Mouse (Mus musculus) left cerebral cortex, adult 8-10 months (tissue): Measurements from ENCODE around the gene Scamp5. TPM values are rescaled to one million over a fixed set of nuclear protein-coding genes. Genes with fewer than 3 reads are reported as not detected.
A peak's percentile ranks its signal among the peaks of the same experiment; 100 is the strongest.

Source experiments
- DNase-seq, 2 experiments: peaks; one replicate each; pipeline ENCODE4 v3.0.0; 2022; ENCODE audit warnings: low spot score in 2 of 2
- total RNA-seq, 4 experiments: library from RNA; stranded (reverse); gene quantifications; 2 replicates each; pipeline ENCODE4 v1.2.4; 2022

Gene Scamp5
- total RNA-seq, result 100 to 1,000 TPM; 371 to 387 (median 384) TPM

DNA sequence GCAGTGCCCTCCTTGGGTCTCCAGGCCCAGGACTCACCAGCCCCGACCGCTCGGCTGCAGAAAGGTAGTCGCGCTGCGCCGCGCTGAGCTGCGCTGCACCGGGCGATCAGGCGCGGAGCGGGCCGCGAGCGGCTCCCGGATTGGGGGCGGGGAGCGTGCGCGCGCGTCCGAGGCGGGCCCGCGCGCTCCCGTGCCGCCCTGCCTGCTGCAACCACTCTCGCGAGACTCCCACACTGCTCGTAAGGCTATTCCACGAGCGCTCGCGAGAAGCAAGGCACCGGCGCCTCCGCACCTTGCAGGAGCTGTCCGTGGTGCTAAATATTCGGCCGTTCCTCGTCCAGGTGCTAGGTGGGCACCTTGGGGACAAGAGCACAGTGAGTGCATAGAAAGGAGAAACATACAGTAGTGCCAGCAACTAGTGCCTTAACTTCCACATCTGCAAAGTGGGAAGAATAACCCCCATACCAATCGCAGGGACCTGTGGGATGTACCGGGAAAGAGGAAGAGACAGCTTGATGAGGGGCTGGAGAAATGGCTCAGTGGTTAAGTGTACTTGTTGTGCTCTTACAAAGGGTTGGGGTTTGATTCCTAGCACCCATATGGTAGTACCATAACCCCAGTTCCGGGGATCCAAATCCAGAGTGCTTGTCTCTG lies at the start of gene Scamp5:
TSS of gene Scamp5 (minus strand) at position 165 of the 654 bp plus-strand sequence.
- peak; percentile 75 to 91 for DNase-seq

DNA sequence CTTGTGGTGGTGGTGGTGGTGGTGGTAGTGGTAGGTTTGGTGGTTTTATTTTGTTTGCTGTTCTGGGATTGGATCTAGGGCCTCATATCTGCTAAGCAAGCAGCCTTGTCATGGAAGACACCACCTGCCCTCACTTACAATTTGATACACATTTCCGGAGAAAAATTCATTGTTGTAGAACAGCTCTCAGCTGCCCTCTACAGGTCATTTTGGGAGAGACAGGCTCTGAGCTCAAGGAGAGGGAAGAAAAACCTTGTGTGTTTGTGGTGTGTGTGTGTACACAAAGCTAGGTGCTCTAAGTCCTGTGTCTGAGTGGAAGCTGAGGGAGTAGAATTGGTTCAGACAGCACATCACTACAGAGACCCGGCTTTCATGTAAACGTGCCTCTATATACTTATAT lies 49.3 kb upstream of the Scamp5 start:
- DNase-seq, result peak in 1 of 2 experiments; percentile 60

DNA sequence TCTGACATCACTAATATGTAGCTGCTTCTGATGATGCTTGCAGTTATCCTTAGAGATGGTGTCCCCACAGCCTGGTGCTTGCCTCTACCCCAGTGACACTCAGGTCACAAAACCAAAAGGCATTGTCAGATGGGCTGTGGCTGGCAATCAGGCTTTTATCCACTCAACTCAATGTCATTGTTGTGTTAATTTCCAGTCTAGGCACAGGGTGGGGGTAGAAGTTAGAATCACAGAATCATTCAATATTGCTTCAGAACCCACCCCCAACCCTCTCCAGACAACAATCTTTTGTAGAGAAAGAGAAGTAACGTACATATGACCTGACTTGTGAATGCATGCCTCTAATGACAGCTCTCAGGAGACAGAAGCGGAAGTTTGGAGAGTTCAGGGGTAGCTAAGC lies 42.7 kb upstream of the Scamp5 start:
- no peak for DNase-seq

DNA sequence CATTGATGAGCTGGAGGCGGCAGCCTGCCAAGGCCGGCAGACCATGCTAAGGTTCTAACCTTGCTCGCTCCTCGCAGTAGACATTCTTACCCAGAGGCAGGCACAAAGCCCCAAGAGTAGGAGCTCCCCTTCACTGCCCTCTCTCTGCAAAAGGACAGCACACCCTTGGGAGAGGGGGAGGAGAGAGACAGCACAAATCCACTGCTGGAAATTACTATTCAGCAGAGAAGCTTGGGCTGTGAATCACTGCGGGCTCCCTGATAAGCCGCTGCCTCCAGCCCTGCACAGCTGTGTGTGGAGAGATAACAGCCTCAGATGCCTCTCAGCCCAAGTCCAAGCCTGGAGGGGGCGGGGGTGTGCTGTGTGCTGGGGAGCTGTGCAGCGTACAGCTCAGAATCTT lies 37.8 kb upstream of the Scamp5 start:
- DNase-seq, result peak; percentile 50 to 66

DNA sequence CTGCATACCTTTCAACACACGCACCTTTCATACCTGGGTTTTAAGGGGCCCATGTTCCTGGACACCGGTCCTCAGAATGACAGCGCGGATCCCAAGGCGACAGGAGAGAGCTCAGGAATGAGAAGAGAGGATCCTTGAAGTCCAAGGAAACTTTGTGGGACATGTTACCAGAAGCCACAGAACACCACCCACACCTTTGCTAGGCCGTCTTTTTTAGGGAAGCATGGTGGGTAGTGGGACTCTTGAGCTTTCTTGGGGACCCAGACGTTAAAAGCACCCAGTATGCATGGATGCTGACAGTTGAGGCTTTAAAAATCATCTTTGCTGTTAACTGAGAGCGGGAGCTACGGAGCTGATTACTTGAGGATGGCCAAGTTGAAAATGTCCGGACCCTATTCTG lies 37.0 kb upstream of the Scamp5 start:
- DNase-seq, result no peak

GRCm38 (mm10) chr9:57504381-57504700 lies 36.5 kb upstream of the Scamp5 start:
- DNase-seq, result peak in 1 of 2 experiments; percentile 45

DNA sequence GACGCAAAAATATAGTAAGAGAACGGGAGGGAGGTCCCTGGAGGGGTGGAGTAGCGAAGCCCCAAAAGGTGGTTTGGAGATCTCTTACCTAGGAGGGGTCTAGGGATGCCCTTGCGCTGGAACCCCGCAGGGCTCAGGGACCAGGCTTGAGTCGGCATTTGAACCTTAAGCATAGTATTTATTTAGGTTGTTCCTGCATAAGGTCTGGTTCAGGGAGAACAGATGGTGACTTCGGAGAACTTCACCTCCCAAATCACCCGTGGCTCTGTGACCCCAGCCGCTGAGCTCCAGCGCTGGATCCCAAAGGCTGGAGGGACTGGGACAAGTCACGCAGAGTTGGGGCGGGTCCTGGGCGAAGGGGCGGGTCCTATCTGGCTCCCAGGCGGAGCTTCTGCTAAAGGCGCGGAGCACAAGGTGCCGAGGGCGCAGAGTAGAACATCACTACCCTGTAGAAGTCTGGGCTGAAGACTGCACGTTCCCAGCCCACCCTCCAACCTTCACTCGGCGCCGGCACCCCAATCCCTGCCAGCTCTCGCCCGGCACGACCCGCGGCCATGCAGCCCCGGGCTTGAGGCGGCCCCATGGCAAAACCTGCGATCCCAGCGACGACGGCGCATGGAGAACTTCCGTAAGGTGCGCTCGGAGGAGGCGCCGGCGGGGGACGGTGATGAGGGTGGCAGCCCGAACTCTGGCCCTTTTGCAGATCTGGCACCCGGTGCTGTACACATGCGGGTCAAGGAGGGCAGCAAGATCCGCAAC lies 35.9 kb upstream of the Scamp5 start, which contains the start of gene Rpp25:
TSS of gene Rpp25 (plus strand) at position 405 of the 759 bp plus-strand sequence.
- peak; percentile 56 to 62 for DNase-seq

- peak in 1 of 2 experiments; percentile 41 for DNase-seq
These were observed 35.2 kb upstream of the Scamp5 start for GRCm38 (mm10) chr9:57502911-57503621.

DNA sequence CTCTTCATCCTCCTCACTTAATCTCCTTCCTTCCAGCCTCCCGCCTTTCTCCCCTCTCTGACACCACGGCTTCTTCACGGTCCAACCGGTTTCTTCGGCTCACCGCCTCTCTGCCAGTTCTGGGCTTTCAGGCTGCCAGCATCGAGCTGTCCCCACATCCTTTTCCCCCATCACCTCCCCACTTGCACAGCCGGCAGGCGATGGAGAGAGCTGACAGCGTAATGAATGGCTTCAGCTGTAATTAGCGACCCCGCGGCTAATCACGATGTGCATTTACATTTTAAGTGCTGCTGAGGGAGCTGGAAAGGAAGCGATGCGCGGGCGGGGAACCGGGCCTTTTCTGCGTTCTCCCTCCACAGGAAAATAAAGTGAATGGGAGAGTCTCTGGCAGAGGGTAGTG lies 34.0 kb upstream of the Scamp5 start:
- peak in 1 of 2 experiments; percentile 40 for DNase-seq

GRCm38 (mm10) chr9:57501452-57501851 lies 33.6 kb upstream of the Scamp5 start:
- no peak for DNase-seq

- no peak for DNase-seq
These were observed 30.7 kb upstream of the Scamp5 start for GRCm38 (mm10) chr9:57498536-57498935.

DNA sequence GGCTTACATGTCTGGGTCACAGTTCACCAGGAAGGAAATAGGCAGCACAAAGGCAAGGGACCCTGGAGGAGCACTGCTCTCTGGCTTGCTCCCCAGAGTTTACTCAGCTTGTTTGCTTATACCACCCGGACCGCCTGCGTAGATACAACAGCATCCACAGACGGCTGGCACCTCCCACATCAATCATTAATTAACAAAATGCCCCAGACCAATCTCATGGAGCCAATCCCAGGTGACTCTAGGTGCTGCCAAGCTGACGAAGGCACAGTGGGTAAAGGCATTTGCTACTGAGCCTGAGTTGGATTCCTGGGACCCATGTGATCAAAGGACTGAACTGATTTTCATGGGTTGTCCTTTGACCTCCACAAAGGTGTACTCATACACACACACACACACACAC lies 29.4 kb upstream of the Scamp5 start:
- DNase-seq, result no peak

GRCm38 (mm10) chr9:57494970-57495369 lies 27.1 kb upstream of the Scamp5 start:
- no peak for DNase-seq

- no peak for DNase-seq
These were observed 25.7 kb upstream of the Scamp5 start for GRCm38 (mm10) chr9:57493532-57493931.

DNA sequence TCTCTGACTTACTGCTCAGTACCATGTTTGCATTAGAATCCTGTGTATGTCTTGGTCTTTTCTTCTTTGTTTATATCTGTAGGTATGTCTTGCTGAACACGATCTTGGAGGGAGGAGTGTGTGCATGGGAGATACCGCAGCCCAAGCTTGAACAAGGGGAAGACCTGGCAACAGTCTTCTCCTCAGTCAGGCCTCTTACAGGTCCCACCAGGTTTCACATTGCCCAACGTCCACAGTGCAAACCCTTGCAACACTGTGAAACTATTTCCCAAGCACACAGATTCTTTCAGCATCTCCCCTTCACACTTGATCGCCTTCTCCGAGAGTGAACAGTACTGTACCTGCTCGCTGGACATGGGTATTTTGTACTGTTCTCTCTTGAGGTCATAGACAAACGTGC lies 19.9 kb upstream of the Scamp5 start:
- DNase-seq, result no peak

DNA sequence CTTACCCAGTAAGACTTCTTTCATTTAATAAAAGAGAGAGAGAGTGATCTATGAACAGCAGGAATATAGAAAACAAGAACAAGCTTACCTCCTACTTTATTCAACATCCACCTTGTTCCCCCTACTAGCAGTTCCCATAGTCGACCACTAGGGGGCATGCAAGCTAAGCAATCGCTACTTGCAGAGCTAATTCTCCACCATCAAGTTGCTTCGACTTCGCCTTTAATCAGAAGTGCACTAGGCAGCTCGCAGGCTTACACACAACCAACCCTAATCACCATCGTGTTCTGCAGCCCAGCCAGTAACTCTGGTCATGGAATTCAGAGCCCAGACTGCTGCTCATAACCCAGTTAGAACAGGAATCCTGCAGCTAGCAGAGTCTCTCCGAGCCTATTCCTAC lies 17.9 kb upstream of the Scamp5 start:
- DNase-seq, result peak; percentile 55 to 62

DNA sequence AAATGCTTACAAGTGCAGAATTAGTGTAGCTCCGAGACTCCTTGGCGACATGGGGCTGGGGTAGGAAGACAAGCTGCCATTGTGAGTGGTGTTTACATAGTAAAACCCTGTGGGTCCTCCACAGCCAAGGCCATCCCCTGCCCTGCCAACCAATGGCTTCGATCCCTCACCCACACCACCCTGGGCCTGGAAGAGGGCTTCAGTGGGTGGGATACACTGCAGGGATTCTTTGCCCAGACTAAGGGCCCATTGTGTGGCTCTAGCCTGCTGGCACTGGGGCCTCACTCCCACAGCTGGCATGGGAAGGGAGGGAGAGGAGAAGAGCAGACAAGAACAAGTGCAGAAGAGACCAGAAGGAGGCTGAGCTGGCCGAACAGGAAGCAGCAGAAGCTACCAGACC lies 1.1 kb upstream of the Scamp5 start:
- peak in 1 of 2 experiments; percentile 77 for DNase-seq

DNA sequence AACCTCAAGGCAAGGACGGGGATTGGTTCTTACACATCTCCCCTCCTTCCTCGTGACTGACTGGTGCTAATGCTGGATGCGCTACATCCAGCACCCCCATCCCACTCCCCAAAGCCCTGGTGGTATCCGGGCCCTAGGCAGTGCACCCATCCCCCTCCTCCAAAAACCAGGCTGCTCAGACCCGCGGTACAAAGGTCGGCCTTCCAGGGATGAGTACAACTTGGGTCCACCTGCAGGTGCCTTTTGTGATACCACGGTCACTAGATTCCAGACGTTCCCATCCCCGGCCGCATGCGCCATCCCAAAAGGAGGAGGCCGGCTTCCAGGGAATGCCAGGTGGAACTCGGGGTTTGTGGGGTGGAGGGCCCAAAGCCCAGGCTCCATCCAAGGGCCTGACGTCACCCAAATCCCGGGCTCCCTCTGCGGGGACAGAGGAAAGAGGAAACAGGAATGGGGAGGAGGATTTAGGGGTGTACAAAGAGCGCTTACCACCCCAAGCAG lies 539 bp downstream of the Scamp5 start:
- peak; percentile 46 to 51 for DNase-seq

GRCm38 (mm10) chr9:57466101-57466500 lies 1.8 kb downstream of the Scamp5 start:
- no peak for DNase-seq

DNA sequence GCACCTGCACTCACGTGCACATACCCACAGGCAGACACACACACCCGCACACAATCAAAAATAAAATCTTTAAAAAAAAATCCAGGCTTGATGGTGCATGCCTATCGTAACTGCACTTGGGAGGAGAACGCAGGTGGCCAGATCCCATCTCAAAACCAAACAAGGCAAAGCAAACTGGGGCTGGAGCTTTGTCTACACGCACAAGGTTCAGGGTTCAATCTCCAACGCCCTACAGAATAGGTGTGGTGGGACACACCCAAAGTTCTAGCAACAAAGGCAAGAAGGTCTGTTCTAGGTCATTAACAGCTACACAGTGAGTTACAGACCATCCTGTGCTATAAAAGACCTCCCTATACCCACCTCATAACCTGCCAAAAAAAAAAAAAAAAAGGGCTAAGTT lies 5.0 kb downstream of the Scamp5 start:
- DNase-seq, result no peak

- no peak for DNase-seq
These were observed 8.2 kb downstream of the Scamp5 start for GRCm38 (mm10) chr9:57459707-57460106.

DNA sequence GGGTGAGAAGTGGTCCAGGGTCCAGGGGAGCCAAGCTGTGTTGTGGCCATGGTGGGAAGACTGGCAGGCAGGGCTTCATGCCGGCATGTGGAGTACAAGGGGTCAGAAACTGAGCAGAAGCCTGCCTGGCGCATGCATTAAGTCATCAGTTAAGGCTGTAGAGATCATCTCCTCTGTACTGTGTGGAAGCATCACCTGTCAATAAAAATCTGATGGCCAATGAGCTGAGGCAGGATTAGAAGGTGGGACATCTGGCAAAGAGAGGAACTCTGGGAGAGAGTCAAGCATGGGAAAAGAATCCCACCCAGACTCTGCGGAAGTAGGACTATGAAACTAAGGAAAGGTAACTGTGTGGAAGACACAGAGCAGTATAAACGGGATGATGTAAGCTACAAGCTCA lies 14.3 kb downstream of the Scamp5 start:
- DNase-seq, result no peak
